Mouse (Mus musculus) midbrain, embryonic 12.5 days (tissue): ENCODE data around the gene Gm49403. TPM values are rescaled to one million over a fixed set of nuclear protein-coding genes. Genes with fewer than 3 reads are reported as not detected.
A peak's percentile ranks its signal among the peaks of the same experiment; 100 is the strongest.
"Not testable (repeated sequence)": the region's sequence is repeated elsewhere in the genome, so short reads cannot be mapped to it uniquely, and the experiment has no call there.

Source experiments
- ATAC-seq: fragments of 200-750 bp; cut with Nextera tagmentation; 2 replicates; pipeline ENCODE4 v1.8.0; 2017; ENCODE audit warnings: low read depth, moderate TSS enrichment, moderate library complexity; ENCODE audit not compliant: low FRiP score
- H3K27ac ChIP-seq: fragments of 300-500 bp; sonication (generic); replicated peaks from 2 replicates; pipeline ENCODE4 v1.5.1; 2016; ENCODE audit warnings: mild to moderate bottlenecking
- H3K27me3 ChIP-seq: fragments of 300-500 bp; sonication (generic); 2 replicates; pipeline ENCODE4 v1.6.1; 2016; ENCODE audit warnings: mild to moderate bottlenecking
- H3K36me3 ChIP-seq: fragments of 300-500 bp; sonication (generic); 2 replicates; pipeline ENCODE4 v1.6.1; 2016
- H3K4me1 ChIP-seq: fragments of 300-500 bp; sonication (generic); 2 replicates; pipeline ENCODE4 v1.6.1; 2016
- H3K4me2 ChIP-seq: fragments of 300-500 bp; sonication (generic); replicated peaks from 2 replicates; pipeline ENCODE4 v1.6.1; 2016; ENCODE audit warnings: mild to moderate bottlenecking, moderate library complexity
- H3K4me3 ChIP-seq: fragments of 300-500 bp; sonication (generic); 2 replicates; pipeline ENCODE4 v1.5.1; 2016; ENCODE audit warnings: mild to moderate bottlenecking
- H3K9ac ChIP-seq: fragments of 300-500 bp; sonication (generic); replicated peaks from 2 replicates; pipeline ENCODE4 v1.6.1; 2016; ENCODE audit warnings: mild to moderate bottlenecking, moderate library complexity
- H3K9me3 ChIP-seq: fragments of 300-500 bp; sonication (generic); 2 replicates; pipeline ENCODE4 v1.6.1; 2016; ENCODE audit warnings: mild to moderate bottlenecking
- WGBS: fragments of 180-500 bp; shearing (Covaris S2); methylation state at CpG from one replicate; pipeline ENCODE4 v1.1.7; 2016; 5-methylcytosine and 5-hydroxymethylcytosine counted together
- polyA plus RNA-seq: library from polyadenylated mRNA; unstranded; fragments of >200 nt; fragmentation: Nextera tagmentation; extraction: Ambion mirVana; gene quantifications from 2 replicates; pipeline ENCODE4 v1.2.1, GENCODE M21; 2016

Gene Gm49403
- polyA plus RNA-seq, 1 experiment from 2014 or later = not detected

DNA sequence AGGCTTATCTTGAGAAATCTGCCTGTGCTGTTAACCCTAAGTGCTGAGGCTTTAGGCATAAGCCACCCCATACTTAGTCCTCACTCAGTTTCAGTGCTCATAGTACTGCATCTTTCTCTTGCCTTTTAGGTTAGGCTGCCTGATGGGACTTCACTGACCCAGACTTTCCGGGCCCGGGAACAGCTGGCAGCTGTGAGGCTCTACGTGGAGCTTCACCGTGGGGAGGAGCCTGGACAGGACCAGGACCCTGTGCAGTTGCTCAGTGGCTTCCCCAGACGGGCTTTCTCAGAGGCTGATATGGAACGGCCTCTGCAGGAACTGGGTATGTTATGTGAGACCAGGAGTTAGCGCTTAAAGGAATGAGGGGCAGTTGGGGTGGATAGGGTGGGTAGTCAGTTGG, 8.7 kb upstream of the Gm49403 start:
- H3K4me1 ChIP-seq = peaks cover 19% of the 10 kb centered on the region
- H3K27ac ChIP-seq = no peak overlapping the region
- H3K27me3 ChIP-seq = no peaks in the 10 kb centered on the region
- H3K9ac ChIP-seq = no peak overlapping the region
- no peak for ATAC-seq
- no peak overlapping the region for H3K4me2 ChIP-seq
- H3K4me3 ChIP-seq = no peak overlapping the region
- WGBS = 95% methylated on average over 7 of the region's 7 CpGs
- no peaks in the 10 kb centered on the region for H3K9me3 ChIP-seq
- peaks cover 51% of the 10 kb centered on the region for H3K36me3 ChIP-seq

DNA sequence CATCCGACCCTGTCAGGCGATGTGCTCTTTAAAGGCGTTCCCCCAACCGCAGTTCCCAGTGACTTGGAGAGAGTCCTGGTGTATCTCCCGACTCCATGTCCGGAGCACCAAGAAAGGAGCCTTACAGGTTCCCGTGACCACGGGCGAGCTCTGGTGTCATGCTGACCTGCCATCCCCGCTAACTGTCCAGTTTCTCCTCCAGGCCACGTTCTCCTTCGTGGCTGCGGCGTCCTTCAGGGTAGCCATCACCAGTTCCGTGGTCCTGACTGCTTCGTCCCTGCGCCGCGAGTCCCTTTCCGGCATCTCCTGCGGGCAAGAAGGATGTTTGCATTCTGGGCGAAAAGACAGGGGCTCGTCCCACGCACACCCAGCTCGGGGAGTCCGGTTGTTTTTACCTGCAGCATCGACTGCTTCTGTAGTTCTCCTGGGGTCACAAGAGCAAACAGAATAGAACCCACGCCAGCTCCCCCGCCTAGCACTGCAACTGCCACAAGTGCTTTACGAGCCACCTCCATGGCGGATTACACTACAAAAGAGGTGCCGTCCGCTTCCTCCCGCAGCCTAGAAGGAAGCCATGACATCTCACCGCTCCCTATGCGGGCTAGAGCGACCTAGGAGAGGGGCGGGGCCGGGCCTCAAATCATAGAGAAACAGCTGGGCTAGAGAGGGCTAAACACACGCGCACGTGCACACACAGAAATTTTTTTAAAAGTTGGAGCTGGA, 3.3 kb upstream of the Gm49403 start, which contains the start of gene Uqcc3:
Gene Uqcc3 (minus strand): TSS at position 613 of the 723 bp plus-strand sequence.
- WGBS = under 1% methylated on average over 42 of the region's 42 CpGs
- peaks cover 12% of the 10 kb centered on the region for H3K4me1 ChIP-seq
- peak within 1 kb of the TSS; percentile 92 for H3K4me2 ChIP-seq
- peak within 1 kb of the TSS; percentile 83 for H3K27ac ChIP-seq
- H3K36me3 ChIP-seq = peaks cover 27% of the 10 kb centered on the region
- H3K4me3 ChIP-seq = peak within 1 kb of the TSS; percentile 69
- ATAC-seq = peak; percentile 98
- no peaks in the 10 kb centered on the region for H3K27me3 ChIP-seq
- H3K9ac ChIP-seq = peak within 1 kb of the TSS; percentile 80
- no peaks in the 10 kb centered on the region for H3K9me3 ChIP-seq

DNA sequence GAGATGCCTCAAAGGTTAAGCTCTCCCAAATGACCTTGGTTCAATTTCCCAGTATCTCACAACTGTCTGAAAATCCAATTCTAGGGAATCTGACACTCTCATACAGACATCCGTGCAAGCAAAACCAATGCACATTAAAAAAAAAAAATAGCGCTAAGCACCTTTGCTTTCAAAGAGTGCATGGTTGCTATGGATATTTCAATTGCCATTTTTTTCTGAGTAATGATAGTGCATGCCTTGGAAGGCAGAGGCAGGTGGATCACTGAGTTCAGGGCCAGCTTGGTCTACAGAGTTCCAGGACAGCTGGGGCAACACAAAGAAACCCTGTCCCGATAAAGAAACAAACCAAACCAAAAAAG, 2.7 kb upstream of the Gm49403 start:
- Histone ChIP-seq H3K9ac (peak overlapping the region; percentile 80), H3K36me3 (peaks cover 21% of the 10 kb centered on the region), H3K4me3 (peak overlapping the region; percentile 69), H3K27me3 (no peaks in the 10 kb centered on the region), H3K27ac (no peak overlapping the region), H3K9me3 (no peaks in the 10 kb centered on the region), H3K4me2 (peak overlapping the region; percentile 92), H3K4me1 (peaks cover 12% of the 10 kb centered on the region)
- ATAC-seq = 0 out of 2 replicates have a peak, but pooled peaks have one; percentile 8
- 14% methylated on average over 3 of the region's 3 CpGs for WGBS

DNA sequence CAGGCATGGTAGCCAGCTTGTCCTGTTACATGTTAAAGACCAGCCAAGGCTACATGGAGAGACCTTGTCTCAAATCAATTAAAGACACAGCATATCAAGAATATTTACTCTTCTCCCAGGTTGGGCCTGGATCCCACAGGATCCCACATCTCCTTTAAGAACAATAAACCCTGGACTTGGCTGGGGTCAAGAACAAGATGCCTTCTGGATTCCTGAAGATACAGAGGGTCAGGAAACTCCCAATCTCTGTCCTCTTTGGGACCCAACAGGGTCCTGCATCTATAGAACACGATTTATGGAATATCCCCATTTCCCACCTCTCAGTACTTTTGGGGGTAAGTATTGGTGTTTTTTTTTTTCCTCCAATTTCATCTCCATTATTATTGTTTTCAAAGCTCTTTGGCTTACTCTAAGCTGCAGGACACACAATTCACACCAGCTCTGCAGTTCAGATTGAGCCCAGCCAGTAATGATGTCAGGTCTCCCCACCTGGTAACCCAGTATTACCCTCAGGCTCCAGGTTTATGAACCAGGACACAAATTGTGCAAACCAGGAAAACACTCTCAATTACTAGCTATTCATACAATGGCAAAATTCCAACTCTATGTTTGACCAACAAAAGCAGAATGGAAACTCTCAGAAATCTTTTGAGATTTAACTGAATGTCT, 3.3 kb downstream of the Gm49403 start:
- H3K27ac ChIP-seq = no peak overlapping the region
- H3K4me2 ChIP-seq = peak overlapping the region; percentile 75

DNA sequence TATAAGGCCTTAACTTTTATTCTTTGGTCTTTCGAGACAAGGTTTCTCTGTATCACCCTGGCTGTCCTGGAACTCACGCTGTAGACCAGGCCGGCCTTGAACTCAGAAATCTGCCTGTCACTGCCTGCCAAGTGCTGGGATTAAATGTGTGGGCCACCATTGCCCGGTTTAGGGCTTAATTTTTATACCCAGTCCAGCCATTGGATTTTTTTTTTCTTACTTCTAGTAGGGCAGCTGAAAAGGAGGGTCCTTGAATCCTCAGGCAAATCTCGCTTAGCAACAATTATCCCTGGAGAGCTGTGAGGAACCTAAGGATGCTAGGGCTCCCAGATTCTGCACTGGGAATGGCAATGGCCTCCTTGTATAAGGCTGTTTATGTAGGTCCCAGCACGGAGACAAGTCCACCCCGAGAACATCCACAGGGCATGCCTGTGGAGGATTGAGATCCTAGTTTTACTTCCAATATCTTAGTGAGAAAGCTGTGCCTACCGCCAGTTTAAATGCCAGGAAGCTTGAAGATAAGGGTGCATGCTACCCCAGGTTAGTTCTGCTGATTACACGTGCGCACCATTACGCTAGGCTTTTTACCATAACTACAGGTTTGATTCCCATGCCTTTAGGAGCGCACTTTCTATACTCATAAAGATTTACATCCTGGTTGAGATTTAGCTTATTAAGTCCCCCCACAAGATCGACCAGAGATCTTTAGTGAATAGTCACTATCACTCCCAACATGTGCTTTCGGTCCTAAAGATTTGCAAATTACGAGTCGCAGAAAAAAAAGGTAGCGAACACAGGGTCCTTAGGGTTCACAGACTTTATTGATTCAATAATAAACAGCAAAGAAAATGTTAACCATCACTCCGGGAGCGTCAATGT, 4.1 kb downstream of the Gm49403 start:
- peak overlapping the region; percentile 81 for H3K9ac ChIP-seq
- H3K36me3 ChIP-seq = peaks cover 16% of the 10 kb centered on the region
- no peak for ATAC-seq
- H3K27ac ChIP-seq = peak overlapping the region; percentile 85
- no peaks in the 10 kb centered on the region for H3K9me3 ChIP-seq
- no peaks in the 10 kb centered on the region for H3K27me3 ChIP-seq
- WGBS = 16% methylated on average over 19 of the region's 19 CpGs
- peaks cover 20% of the 10 kb centered on the region for H3K4me1 ChIP-seq
- peak overlapping the region; percentile 67 for H3K4me3 ChIP-seq
- peak overlapping the region; percentile 75 for H3K4me2 ChIP-seq

More for the DNA sequence above, 3.3 kb downstream of the Gm49403 start:
- no peak for ATAC-seq
- Histone ChIP-seq H3K27me3 (no peaks in the 10 kb centered on the region), H3K9ac (no peak overlapping the region), H3K4me3 (no peak overlapping the region), H3K36me3 (peaks cover 16% of the 10 kb centered on the region), H3K4me1 (peaks cover 20% of the 10 kb centered on the region), H3K9me3 (no peaks in the 10 kb centered on the region)
- 42% methylated on average over 1 of the region's 1 CpGs for WGBS

DNA sequence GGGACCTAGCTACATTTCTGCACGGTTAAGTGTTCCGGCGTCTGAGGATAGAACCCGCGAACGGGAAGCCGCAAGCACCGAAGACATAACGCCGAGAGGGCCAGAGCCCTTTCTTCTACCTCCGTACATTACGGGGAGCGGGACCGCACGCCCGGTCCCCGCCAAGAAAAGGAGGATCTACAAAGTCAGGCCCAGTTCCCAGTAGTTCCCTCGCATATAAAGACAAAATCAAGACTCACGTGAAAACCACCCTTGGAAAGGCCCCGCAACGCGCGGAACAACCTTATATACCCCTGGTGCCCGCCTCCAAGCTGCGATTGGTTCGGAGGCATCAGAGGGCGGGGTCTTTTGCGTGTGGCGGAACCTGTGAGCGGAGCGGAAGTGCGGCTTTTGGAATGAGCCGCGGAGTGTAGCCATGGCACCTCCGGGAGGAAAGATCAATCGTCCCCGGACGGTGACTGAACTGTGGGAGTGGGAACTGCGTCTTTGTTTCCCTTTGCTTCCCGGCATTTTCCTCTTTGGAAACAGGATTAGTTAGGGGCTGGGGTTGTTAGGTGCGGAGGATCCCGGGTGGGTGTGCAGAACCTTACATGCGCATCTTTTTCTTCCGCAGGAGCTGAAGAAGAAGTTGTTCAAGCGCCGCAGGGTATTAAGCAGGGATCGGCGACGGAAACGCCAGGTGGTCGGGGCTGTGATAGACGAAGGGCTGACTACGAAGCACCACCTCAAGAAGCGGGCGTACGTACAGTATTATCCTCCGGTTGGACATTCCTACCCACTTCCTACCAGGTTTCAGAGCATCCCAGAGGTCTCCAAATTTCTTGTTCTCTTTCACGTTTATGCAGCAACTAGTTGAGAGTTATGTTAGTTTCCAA, 5.0 kb downstream of the Gm49403 start, which contains the start of the genes 1810009A15Rik and Gm49416:
Gene 1810009A15Rik (plus strand): TSS at position 343 of the 875 bp plus-strand sequence.
Gene Gm49416 (plus strand): TSS at position 416 of the 875 bp plus-strand sequence.
- Histone ChIP-seq H3K9ac (peak within 1 kb of the TSS; percentile 81), H3K27ac (peak within 1 kb of the TSS; percentile 85), H3K4me1 (peaks cover 25% of the 10 kb centered on the region), H3K4me3 (peak within 1 kb of the TSS; percentile 67), H3K9me3 (no peaks in the 10 kb centered on the region), H3K36me3 (peaks cover 16% of the 10 kb centered on the region), H3K4me2 (peak within 1 kb of the TSS; percentile 75), H3K27me3 (no peaks in the 10 kb centered on the region)
- peak; percentile 96 for ATAC-seq
- WGBS = under 1% methylated on average over 58 of the region's 58 CpGs

DNA sequence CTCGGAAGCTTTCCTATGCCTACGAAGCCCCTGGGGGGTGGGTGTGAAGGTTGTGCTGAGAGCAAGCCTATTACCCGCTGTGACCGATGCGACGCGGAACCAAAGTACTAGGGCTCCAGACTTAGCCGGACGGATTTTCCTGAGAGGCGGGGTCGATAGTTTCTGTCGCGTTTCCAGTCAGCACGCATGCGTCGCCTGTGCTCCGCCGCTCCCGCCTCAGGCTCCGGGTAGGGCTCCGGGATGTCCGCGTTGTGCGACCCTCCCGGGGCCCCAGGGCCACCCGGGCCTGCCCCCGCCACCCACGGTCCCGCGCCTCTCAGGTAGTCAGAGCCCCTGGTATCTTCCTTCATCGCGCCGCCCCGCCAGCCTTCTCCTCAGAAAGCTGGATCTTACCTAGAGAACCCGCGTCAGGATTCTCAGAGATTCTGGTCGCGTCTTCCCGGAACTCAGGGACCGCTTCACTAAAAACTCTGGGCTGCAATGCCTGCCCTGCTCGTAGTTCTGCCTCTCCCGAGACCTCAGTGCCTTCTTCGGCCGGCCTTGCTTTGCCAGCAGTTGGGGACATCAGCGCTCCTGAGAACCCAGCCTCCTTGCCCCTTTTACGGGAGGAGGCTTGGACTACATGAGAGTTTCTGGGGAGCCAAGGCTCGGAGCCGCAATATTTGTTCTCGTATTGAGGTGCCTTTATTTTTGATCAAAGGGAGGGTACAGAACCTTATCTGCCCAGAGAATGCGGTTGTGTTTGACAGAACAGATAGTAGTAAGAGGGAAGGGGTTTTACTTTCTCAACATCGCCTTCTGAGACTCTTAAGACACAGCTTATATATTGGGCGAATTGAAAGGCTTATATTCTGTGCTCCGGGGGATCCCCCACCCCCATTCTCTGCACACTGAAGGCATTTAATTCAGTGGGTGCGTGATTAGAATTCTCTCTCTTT, 9.4 kb downstream of the Gm49403 start, which contains the start of gene Ints5:
Gene Ints5 (plus strand): TSS at position 177 of the 938 bp plus-strand sequence.
- peak within 1 kb of the TSS; percentile 85 for H3K27ac ChIP-seq
- H3K9ac ChIP-seq = peak within 1 kb of the TSS; percentile 96
- peak within 1 kb of the TSS; percentile 80 for H3K4me2 ChIP-seq
- H3K4me3 ChIP-seq = peak within 1 kb of the TSS; percentile 87
- peaks cover 29% of the 10 kb centered on the region for H3K4me1 ChIP-seq
- 3% methylated on average over 54 of the region's 54 CpGs for WGBS
- peak; percentile 36 for ATAC-seq
- H3K36me3 ChIP-seq = peaks cover 39% of the 10 kb centered on the region
- no peaks in the 10 kb centered on the region for H3K9me3 ChIP-seq
- H3K27me3 ChIP-seq = no peaks in the 10 kb centered on the region

DNA sequence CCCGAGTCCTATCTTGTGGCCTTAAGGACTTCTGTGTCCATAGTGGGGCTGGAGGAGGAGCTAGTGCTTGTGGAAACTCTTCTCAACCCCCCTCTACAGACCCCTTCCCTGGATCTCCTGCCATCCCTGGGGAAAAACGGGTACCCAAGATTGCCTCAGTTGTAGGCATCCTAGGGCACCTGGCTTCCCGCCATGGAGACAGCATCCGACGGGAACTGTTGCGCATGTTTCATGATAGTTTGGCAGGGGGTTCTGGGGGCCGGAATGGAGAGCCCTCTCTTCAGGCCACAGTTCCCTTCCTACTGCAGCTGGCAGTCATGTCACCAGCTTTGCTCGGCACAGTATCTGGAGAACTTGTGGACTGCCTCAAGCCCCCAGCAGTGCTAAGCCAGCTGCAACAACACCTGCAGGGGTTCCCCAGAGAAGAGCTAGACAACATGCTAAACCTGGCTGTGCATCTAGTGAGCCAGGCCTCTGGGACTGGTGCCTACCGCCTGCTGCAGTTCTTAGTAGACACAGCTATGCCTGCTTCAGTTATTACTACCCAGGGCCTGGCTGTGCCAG, 11.7 kb downstream of the Gm49403 start:
- H3K4me2 ChIP-seq = no peak overlapping the region
- peaks cover 36% of the 10 kb centered on the region for H3K36me3 ChIP-seq
- H3K27ac ChIP-seq = no peak overlapping the region
- WGBS = 93% methylated on average over 9 of the region's 9 CpGs
- H3K9ac ChIP-seq = no peak overlapping the region
- no peak for ATAC-seq
- peaks cover 29% of the 10 kb centered on the region for H3K4me1 ChIP-seq
- no peaks in the 10 kb centered on the region for H3K9me3 ChIP-seq
- H3K4me3 ChIP-seq = no peak overlapping the region
- H3K27me3 ChIP-seq = no peaks in the 10 kb centered on the region

DNA sequence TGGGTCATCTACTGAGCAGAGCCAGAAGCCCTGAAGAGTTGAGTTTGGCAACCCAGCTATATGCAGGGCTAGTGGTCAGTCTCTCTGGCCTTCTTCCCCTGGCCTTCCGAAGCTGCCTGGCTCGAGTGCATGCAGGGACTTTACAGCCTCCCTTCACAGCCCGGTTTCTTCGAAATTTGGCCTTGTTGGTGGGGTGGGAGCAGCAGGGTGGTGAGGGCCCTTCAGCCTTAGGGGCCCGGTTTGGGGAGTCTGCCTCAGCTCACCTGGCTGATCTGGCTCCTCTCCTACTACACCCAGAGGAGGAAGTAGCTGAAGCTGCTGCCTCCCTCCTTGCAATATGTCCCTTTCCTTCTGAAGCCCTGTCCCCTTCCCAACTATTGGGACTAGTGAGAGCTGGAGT, 12.5 kb downstream of the Gm49403 start:
- WGBS = 88% methylated on average over 5 of the region's 5 CpGs
- H3K4me1 ChIP-seq = peaks cover 29% of the 10 kb centered on the region
- not testable (repeated sequence) for H3K4me2 ChIP-seq, H3K27me3 ChIP-seq, H3K9ac ChIP-seq, H3K4me3 ChIP-seq, H3K9me3 ChIP-seq, ATAC-seq, H3K27ac ChIP-seq
- H3K36me3 ChIP-seq = peaks cover 28% of the 10 kb centered on the region
